Mouse (Mus musculus) heart, adult 9 months (tissue): ENCODE results near the gene Cyp2w1.

Experiments
- DNase-seq, 2 experiments: peaks; one replicate each; pipeline ENCODE4 v3.0.0; 2022; ENCODE audit warnings: low spot score in 2 of 2

Gene Cyp2w1

DNA sequence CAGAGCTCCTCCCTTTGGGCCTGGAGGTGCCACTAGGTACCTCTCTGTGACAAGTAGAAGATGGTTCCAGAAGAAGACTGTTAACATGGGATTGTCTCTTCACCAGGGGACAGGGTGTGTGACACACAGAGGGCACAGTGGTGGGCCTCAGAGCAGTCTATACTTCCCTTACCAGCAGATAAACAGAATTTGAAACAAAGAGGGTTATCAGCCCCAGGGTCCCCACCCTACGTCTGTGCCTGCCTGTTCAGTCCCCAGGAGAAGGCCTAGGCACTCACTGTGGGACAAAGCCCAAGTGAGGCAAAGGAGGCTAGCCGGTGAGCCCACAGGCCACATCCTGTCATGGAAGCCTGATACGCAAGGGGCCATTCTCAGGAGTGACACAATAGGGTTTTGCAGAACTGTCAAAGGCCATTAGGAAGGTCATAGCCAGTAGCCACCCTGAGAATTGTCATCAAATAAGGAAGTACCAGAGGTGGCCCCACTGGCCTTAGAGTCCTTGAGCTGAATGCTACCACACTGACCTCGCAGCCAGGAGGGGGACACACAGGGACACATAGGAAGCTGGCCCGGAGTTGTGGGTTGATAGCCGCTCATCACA lies 52.5 kb downstream of the Cyp2w1 start, which contains the start of gene C130050O18Rik:
C130050O18Rik (plus strand) TSS at position 480 of the 601 bp plus-strand sequence.
- peak in 1 of 2 experiments; percentile 61 for DNase-seq

DNA sequence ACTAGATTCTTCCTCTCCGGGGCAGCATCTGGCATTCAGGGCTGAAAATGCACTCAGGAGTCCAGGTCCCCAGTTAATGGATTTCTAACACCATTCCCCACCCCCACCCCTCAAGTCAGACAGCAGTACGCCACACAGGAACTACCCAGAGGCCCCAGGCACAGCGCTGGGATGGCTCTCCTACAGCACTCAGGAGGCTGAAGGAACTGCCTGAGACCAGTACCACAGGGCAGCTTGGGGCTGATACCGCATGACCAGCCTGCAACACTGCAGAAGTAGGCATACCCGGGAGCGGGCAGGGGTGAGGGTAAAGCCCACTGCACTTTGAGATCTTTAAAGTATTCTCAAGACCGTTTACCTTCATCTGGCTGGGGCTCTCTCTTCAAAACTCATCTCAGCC lies 53.1 kb downstream of the Cyp2w1 start:
- DNase-seq = no peak

DNA sequence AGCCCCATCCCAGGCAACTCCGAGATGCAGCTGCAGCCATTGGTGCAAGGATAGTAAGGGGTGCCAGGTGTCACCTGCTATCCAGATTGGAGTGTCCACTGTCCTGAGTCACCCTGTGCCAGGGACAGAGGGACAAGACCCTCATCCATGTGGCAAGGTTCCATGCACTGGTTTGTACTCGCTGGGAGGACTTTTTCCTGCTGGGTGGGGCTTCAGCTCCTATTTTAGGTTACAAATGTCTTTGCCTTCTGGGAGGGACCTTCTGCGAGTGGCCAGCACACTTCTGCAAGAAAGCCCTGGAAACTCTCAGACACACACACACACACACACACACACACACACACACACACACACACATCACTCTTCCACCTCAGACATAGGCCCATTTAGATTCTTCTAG lies 53.5 kb downstream of the Cyp2w1 start:
- peak; percentile 57 to 69 for DNase-seq
